Mouse (Mus musculus): Measurements from ENCODE around the gene Rhoa. TPM values are rescaled to one million over a fixed set of nuclear protein-coding genes. Genes with fewer than 3 reads are reported as not detected.
"Not testable (repeated sequence)": the region's sequence is repeated elsewhere in the genome, so short reads cannot be mapped to it uniquely, and the experiment has no call there.

Gene Rhoa
- polyA plus RNA-seq, 1 experiment from 2014 or later: 379 TPM

DNA sequence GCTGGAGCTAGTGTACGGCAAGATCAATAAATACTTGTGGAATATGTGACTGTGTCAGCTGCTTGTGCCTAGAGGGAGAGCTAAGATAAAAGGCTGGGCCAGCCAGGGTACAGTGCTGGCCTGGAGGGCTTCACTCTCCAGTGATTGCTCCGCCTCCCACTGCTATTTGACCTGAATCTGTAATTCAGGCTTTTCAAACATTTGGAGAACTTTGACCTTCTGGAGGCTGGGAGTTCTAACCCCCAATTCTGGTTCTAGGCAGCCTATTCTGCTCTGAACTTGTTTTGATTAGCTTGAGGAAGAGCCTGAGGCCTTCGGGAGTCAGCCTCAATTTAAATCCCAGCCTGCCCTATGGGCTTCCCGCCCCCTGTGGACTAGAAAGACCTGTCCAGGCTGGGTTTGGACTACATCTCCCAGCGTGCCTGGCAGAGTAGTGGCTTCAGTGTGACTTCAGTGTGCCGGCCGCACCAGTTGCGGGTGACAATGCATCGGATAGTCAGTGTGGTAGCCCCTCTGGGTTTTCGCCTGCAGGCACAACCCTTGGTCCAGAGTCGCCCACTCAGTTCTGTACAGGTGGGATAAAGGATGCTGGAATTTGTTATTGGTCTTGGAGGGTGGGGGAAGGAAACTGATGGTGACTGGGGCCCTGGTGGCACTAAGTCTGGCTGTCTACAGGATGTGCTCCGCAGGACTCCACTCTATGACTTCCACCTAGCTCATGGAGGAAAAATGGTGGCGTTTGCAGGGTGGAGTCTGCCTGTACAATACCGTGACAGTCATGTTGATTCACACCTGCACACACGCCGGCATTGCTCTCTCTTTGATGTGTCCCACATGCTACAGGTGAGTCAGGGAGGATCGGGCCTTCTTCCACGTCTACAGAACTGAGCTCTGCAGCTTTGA lies 9.2 kb upstream of the Rhoa start, which contains the start of gene Amt:
Gene Amt, plus strand, starts transcription at position 401 of the 903 bp plus-strand sequence.
- Histone ChIP-seq H3K9me3 (no peaks in the 10 kb centered on the region), H3K9ac (replicated peaks) (peak within 1 kb of the TSS; percentile 51), H3K4me2 (replicated peaks) (peak within 1 kb of the TSS; percentile 56), H3K4me3 (peak within 1 kb of the TSS; percentile 36), H3K36me3 (peaks cover 41% of the 10 kb centered on the region), H3K27ac (replicated peaks) (peak within 1 kb of the TSS; percentile 68), H3K27me3 (no peaks in the 10 kb centered on the region), H3K4me1 (peaks cover 21% of the 10 kb centered on the region)
- WGBS: 20% methylated on average over 18 of the region's 18 CpGs
- ATAC-seq (ENCODE audit: low FRiP score, low read depth): peak; percentile 84

GRCm38 (mm10) chr9:108301853-108302252 lies 4.1 kb upstream of the Rhoa start:
- Histone ChIP-seq H3K9me3 (no peaks in the 10 kb centered on the region), H3K9ac (replicated peaks) (no peak overlapping the region), H3K36me3 (peaks cover 42% of the 10 kb centered on the region), H3K4me2 (replicated peaks) (no peak overlapping the region), H3K4me3 (no peak overlapping the region), H3K27me3 (no peaks in the 10 kb centered on the region), H3K4me1 (peaks cover 21% of the 10 kb centered on the region), H3K27ac (replicated peaks) (no peak overlapping the region)
- WGBS: 81% methylated on average over 3 of the region's 3 CpGs
- no peak for ATAC-seq (ENCODE audit: low FRiP score, low read depth)

- peak overlapping the region; percentile 100; the same call in 1 of the 2 replicates for H3K27ac ChIP-seq (replicated peaks)
- peak overlapping the region; percentile 83 for H3K4me2 ChIP-seq (replicated peaks)
- H3K4me1 ChIP-seq: peaks cover 34% of the 10 kb centered on the region
- H3K4me3 ChIP-seq: peak overlapping the region; percentile 92
- no peaks in the 10 kb centered on the region for H3K27me3 ChIP-seq
- WGBS: 83% methylated on average over 4 of the region's 4 CpGs
- peaks cover 33% of the 10 kb centered on the region for H3K36me3 ChIP-seq
- ATAC-seq (ENCODE audit: low FRiP score, low read depth): no peak
- peak overlapping the region; percentile 75; the same call in 1 of the 2 replicates for H3K9ac ChIP-seq (replicated peaks)
- H3K9me3 ChIP-seq: no peaks in the 10 kb centered on the region
Measured at GRCm38 (mm10) chr9:108304716-108305115, 1.2 kb upstream of the Rhoa start.

DNA sequence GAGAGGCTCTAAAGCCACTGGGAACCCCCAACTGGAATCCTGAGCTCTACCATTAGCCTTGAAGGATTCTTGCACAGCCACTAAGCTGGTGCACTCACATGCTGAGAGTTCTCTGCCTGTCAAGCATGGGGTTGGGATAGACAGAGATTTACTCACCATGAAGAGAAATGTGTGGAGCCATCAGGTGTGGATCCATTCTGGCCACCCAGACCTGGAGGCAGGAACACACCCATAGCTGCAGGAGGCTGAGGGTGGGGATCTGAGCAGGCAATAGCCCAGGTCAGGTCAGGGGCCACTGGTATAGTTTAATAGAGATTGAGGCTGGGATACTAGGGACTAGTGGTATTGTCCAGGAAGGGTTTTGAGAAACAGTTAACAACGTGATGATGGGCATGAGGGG lies 759 bp upstream of the Rhoa start:
- Histone ChIP-seq H3K4me2 (replicated peaks) (peak overlapping the region; percentile 83), H3K36me3 (peaks cover 32% of the 10 kb centered on the region), H3K4me3 (peak overlapping the region; percentile 92), H3K4me1 (peaks cover 34% of the 10 kb centered on the region), H3K27me3 (no peaks in the 10 kb centered on the region), H3K27ac (replicated peaks) (peak overlapping the region; percentile 100), H3K9ac (replicated peaks) (peak overlapping the region; percentile 75), H3K9me3 (no peaks in the 10 kb centered on the region)
- 8% methylated on average over 1 of the region's 1 CpGs for WGBS
- ATAC-seq (ENCODE audit: low FRiP score, low read depth): 0 out of 2 replicates have a peak, but pooled peaks have one; percentile 2

DNA sequence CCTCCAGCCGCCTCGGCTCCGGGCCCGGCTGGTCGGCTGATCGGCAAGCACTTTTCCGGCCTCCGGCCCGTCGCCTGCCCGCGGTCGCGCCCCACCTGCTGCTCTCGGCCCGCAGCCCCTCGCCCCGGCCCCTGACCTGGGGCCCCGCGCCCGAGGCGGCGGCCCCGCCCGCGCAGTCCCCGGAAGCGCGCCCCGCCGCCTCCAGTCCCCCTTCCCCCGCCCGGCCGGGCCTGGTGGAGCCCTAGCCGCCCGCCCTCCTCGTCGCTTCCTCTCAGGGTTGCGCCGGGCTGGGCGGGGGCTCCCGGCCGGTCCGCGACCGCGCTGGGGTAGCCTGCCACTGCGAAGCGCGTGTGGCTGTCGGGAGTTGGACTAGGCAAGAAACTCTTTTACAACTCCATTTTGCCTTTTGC lies 647 bp downstream of the Rhoa start:
- Histone ChIP-seq H3K4me3 (peak overlapping the region; percentile 92), H3K9ac (replicated peaks) (peak overlapping the region; percentile 98), H3K27me3 (no peaks in the 10 kb centered on the region), H3K4me2 (replicated peaks) (peak overlapping the region; percentile 83), H3K4me1 (peaks cover 34% of the 10 kb centered on the region), H3K27ac (replicated peaks) (peak overlapping the region; percentile 100), H3K36me3 (peaks cover 19% of the 10 kb centered on the region), H3K9me3 (no peaks in the 10 kb centered on the region)
- under 1% methylated on average over 48 of the region's 51 CpGs for WGBS
- ATAC-seq (ENCODE audit: low FRiP score, low read depth): peak; percentile 76

- ATAC-seq (ENCODE audit: low FRiP score, low read depth): no peak
- Histone ChIP-seq H3K36me3 (peaks cover 19% of the 10 kb centered on the region), H3K27ac (replicated peaks) (peak overlapping the region; percentile 100), H3K4me1 (peaks cover 34% of the 10 kb centered on the region), H3K9ac (replicated peaks) (peak overlapping the region; percentile 98), H3K27me3 (no peaks in the 10 kb centered on the region), H3K4me3 (peak overlapping the region; percentile 92), H3K4me2 (replicated peaks) (peak overlapping the region; percentile 83), H3K9me3 (no peaks in the 10 kb centered on the region)
- 27% methylated on average over 12 of the region's 12 CpGs for WGBS
Measured at GRCm38 (mm10) chr9:108307021-108307807, 1.3 kb downstream of the Rhoa start.

- no peak for ATAC-seq (ENCODE audit: low FRiP score, low read depth)
- Histone ChIP-seq H3K9ac (replicated peaks) (peak overlapping the region; percentile 43), H3K27ac (replicated peaks) (no peak overlapping the region), H3K4me2 (replicated peaks) (peak overlapping the region; percentile 83), H3K27me3 (no peaks in the 10 kb centered on the region), H3K9me3 (no peaks in the 10 kb centered on the region), H3K36me3 (peaks cover 10% of the 10 kb centered on the region; the same call in 1 of the 2 replicates), H3K4me1 (peaks cover 34% of the 10 kb centered on the region), H3K4me3 (peak overlapping the region; percentile 92)
- WGBS: 71% methylated on average over 2 of the region's 2 CpGs
Measured at GRCm38 (mm10) chr9:108308141-108308540, 2.2 kb downstream of the Rhoa start.

GRCm38 (mm10) chr9:108317572-108317971 lies 11.6 kb downstream of the Rhoa start:
- Histone ChIP-seq H3K4me2 (replicated peaks) (no peak overlapping the region), H3K4me3 (no peak overlapping the region), H3K27ac (replicated peaks) (no peak overlapping the region), H3K9me3 (no peaks in the 10 kb centered on the region), H3K36me3 (peaks cover 25% of the 10 kb centered on the region), H3K27me3 (no peaks in the 10 kb centered on the region), H3K4me1 (no peaks in the 10 kb centered on the region), H3K9ac (replicated peaks) (no peak overlapping the region)
- WGBS: 97% methylated on average over 3 of the region's 3 CpGs
- ATAC-seq (ENCODE audit: low FRiP score, low read depth): no peak

- Histone ChIP-seq H3K4me3 (no peak overlapping the region), H3K27ac (replicated peaks) (no peak overlapping the region), H3K4me2 (replicated peaks) (no peak overlapping the region), H3K4me1 (no peaks in the 10 kb centered on the region), H3K36me3 (peaks cover 25% of the 10 kb centered on the region), H3K27me3 (no peaks in the 10 kb centered on the region), H3K9me3 (no peaks in the 10 kb centered on the region), H3K9ac (replicated peaks) (no peak overlapping the region)
- WGBS: 89% methylated on average over 2 of the region's 2 CpGs
- no peak for ATAC-seq (ENCODE audit: low FRiP score, low read depth)
Measured at GRCm38 (mm10) chr9:108318462-108318861, 12.5 kb downstream of the Rhoa start.

DNA sequence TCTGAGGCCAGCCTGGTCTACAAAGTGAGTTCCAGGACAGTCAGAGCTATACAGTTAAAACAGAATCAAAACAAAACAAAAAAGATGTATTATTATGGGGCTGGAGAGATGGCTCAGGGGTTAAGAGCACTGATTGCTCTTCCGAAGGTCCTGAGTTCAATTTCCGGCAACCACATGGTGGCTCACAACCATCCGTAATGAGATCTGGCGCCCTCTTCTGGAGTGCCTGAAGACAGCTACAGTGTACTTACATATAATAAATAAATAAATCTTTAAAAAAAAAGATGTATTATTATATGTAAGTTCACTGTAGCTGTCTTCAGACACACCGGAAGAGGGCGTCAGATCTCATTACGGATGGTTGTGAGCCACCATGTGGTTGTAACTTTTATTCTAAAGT lies 16.1 kb downstream of the Rhoa start:
- H3K27ac ChIP-seq (replicated peaks); H3K4me2 ChIP-seq (replicated peaks); H3K9me3 ChIP-seq; H3K27me3 ChIP-seq; H3K9ac ChIP-seq (replicated peaks); H3K4me3 ChIP-seq; ATAC-seq (ENCODE audit: low FRiP score, low read depth); H3K4me1 ChIP-seq: not testable (repeated sequence)
- H3K36me3 ChIP-seq: peaks cover 23% of the 10 kb centered on the region
- 94% methylated on average over 7 of the region's 7 CpGs for WGBS

DNA sequence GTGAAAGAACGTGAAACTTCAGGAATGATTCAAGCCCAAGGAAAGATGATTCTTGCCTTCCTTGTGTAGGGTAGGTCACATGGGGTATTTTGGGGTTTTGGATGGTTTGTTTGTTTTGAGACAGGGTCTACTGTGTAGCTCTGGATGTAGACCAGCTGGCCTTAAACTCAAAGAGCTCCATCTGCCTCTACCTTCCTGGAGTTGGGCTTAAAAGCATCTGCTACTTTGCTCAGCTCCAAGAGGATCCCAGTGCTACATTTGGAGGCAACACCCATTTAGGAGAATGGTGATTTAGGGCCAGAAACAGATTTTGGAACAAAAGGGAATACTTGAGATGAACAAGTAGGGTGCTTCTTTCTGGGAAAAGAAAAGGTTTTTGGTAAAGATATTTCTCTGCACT lies 18.9 kb downstream of the Rhoa start:
- Histone ChIP-seq H3K4me1 (no peaks in the 10 kb centered on the region), H3K4me2 (replicated peaks) (no peak overlapping the region), H3K4me3 (no peak overlapping the region), H3K27ac (replicated peaks) (no peak overlapping the region), H3K27me3 (no peaks in the 10 kb centered on the region), H3K9me3 (no peaks in the 10 kb centered on the region), H3K36me3 (peaks cover 40% of the 10 kb centered on the region), H3K9ac (replicated peaks) (no peak overlapping the region)
- no peak for ATAC-seq (ENCODE audit: low FRiP score, low read depth)
- 89% methylated on average over 1 of the region's 1 CpGs for WGBS

- Histone ChIP-seq H3K9ac (replicated peaks) (no peak overlapping the region), H3K27me3 (no peaks in the 10 kb centered on the region), H3K9me3 (no peaks in the 10 kb centered on the region), H3K4me2 (replicated peaks) (no peak overlapping the region), H3K27ac (replicated peaks) (no peak overlapping the region), H3K4me3 (no peak overlapping the region), H3K4me1 (no peaks in the 10 kb centered on the region), H3K36me3 (peaks cover 43% of the 10 kb centered on the region)
- 91% methylated on average over 2 of the region's 2 CpGs for WGBS
- no peak for ATAC-seq (ENCODE audit: low FRiP score, low read depth)
Measured at GRCm38 (mm10) chr9:108325811-108326210, 19.9 kb downstream of the Rhoa start.
